21 mouse cellular contexts compared by ENCODE assay signal in genomic region chr4:95707941-95708897, GRCm38 (mm10).
DNase-seq lines count a peak whose midpoint lies in the region; ATAC-seq and TF ChIP-seq lines count a peak whose summit lies in the region.
"Had no signal": no experiment of that assay in that cellular context is flagged by ENCODE, and none has a peak within 500 bp of the region (broad histone marks: within the 10 kb centered on the region; RNA-seq: fewer than 3 reads in every experiment).

No protein-coding gene starts in this region.

- no peak overlapping the region for H3K4me3 ChIP-seq in kidney, adult 2 months (ENCODE audit: insufficient read depth, low read depth, low read length)
- H3K4me3 ChIP-seq: embryonic facial prominence, embryonic 15.5 days; hindbrain, embryonic 10.5 days; left cerebral cortex, adult 2 months; limb, embryonic 15.5 days had no signal

- peak; percentile 81 for DNase-seq in kidney, adult 2 months
- no peak for DNase-seq in kidney, postnatal 10 days
- peak; percentile 76 for DNase-seq in adrenal gland, adult 2 months
- peak; percentile 12 for DNase-seq in adrenal gland, postnatal 25 days
- peak; percentile 38 for DNase-seq in kidney, postnatal 25 days
- no peak for DNase-seq in cerebellum, adult 18-20 months
- DNase-seq: cerebellum, adult 2 months; gastrocnemius, postnatal 10 days; heart, adult 11 months; layer of hippocampus, adult 9-11 months; left cerebral cortex, postnatal 4 days; thymus, postnatal 25 days had no signal

- ATAC-seq in frontal cortex, adult (ENCODE audit: low TSS enrichment), result no peak
- ATAC-seq: forebrain, embryonic 14.5 days; hindbrain, embryonic 16.5 days; lung, postnatal 0 days had no signal

- no peaks in the 10 kb centered on the region for H3K36me3 ChIP-seq in kidney, adult 2 months (ENCODE audit: control insufficient read depth, insufficient read depth, low read length)
- H3K36me3 ChIP-seq: embryonic facial prominence, embryonic 15.5 days; hindbrain, embryonic 10.5 days; limb, embryonic 15.5 days had no signal

- TF ChIP-seq CTCF in kidney, adult 2 months (conservative IDR thresholded peaks at IDR 0.05; ENCODE audit: insufficient read depth, insufficient read length, low read depth, low read length), result no peak

- 64% methylated on average over 5 of the region's 5 CpGs for WGBS in kidney, adult 2 months

- H3K4me1 ChIP-seq in kidney, adult 2 months (ENCODE audit: control insufficient read depth, insufficient read depth, low read length), result 0 out of 2 replicates have a peak, but pooled peaks cover 9% of the 10 kb centered on the region
- H3K4me1 ChIP-seq: embryonic facial prominence, embryonic 15.5 days; hindbrain, embryonic 10.5 days; limb, embryonic 15.5 days had no signal

- H3K27me3 ChIP-seq in kidney, adult 2 months (replicated peaks; ENCODE audit: control insufficient read depth, insufficient read depth, low read length), result no peaks in the 10 kb centered on the region
- H3K27me3 ChIP-seq: embryonic facial prominence, embryonic 15.5 days; limb, embryonic 15.5 days had no signal

- TF ChIP-seq POLR2A in kidney, adult 2 months (IDR thresholded peaks at IDR 0.05; ENCODE audit: low read depth, low read length), result no peak

- peak overlapping the region; percentile 42; the same call in 1 of the 2 replicates for H3K27ac ChIP-seq in kidney, adult 2 months (ENCODE audit: insufficient read depth, low read depth, low read length)
- H3K27ac ChIP-seq: embryonic facial prominence, embryonic 15.5 days; hindbrain, embryonic 10.5 days; kidney, postnatal 0 days; left cerebral cortex, adult 2 months; limb, embryonic 15.5 days had no signal

Comparison
In these comparisons a context has a peak if more than half of its experiments do, and no peak if none do; other contexts are left out.
1. DNase-seq: peak in kidney, adult 2 months (single experiment), adrenal gland, adult 2 months (single experiment), adrenal gland, postnatal 25 days (single experiment) and kidney, postnatal 25 days (2 of 2); none in kidney, postnatal 10 days (single experiment) and cerebellum, adult 18-20 months (0 of 2).